Mouse (Mus musculus): ENCODE results near the gene Mpv17. TPM values are rescaled to one million over a fixed set of nuclear protein-coding genes. Genes with fewer than 3 reads are reported as not detected.

Mpv17 gene
- polyA plus RNA-seq, 1 experiment from 2014 or later = 162 TPM

DNA sequence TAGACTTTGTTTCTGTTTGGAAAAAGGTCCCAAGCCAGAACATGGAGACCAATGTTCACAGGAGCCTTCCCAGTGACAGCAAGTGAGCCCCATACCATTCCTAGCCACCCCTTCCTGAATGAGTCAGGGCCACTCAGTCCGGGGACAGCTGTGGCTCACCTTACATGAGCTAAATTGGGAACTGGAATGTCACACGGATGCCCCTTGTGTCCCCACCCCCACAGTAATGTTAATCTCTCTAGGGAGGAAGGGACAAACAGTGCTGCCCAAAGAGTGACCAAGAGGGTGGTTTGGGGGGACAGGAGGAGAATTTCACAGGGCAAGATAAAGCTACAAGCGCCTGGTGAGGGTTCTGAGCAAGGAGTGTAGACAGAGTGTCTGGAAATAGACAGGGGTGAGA lies 37.7 kb downstream of the Mpv17 start, which contains the start of gene Trim54:
Gene Trim54 (plus strand): TSS at position 359 of the 400 bp plus-strand sequence.
- H3K27me3 ChIP-seq = peaks cover 19% of the 10 kb centered on the region
- TF ChIP-seq CTCF (IDR thresholded peaks at IDR 0.05) = no peak
- in situ Hi-C loops (cut with MboI; ENCODE audit: low pct_unique_long_range_greater_than_20kb) = no loop called here
- ATAC-seq (no peak), DNase-seq (ENCODE audit: low read depth, low spot score) (no peak)
- POLR2A ChIA-PET = interaction anchor here (0.6 kb wide), 1 partner anchor 1877 kb away, joined by 3 read pairs; no protein-coding TSS in a partner anchor
- CTCF ChIA-PET = no interaction called here

DNA sequence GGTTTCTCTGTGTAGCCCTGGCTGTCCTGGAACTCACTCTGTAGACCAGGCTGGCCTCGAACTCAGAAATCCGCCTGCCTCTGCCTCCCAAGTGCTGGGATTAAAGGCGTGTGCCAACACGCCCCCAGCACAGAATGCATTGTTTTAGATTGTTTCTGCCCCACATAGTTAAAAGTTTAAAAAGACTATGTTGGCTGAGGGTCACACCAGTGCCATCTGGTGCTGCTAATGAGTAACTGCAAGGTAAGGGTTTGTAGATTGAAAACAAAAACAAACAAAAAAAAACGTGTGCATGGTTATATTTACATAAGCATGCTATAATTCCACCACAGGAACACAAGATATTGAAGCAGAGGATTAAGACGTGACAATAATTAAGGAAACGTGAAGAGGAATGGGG lies 43.3 kb downstream of the Mpv17 start:
- H3K27me3 ChIP-seq = peaks cover 10% of the 10 kb centered on the region
- in situ Hi-C loops (cut with MboI; ENCODE audit: low pct_unique_long_range_greater_than_20kb) = no loop called here
- CTCF ChIA-PET = interaction anchor here (1.8 kb wide), 1 partner anchor 13 kb away, joined by 5 read pairs; no protein-coding TSS in a partner anchor
- DNase-seq (ENCODE audit: low read depth, low spot score) (no peak), ATAC-seq (no peak)
- POLR2A ChIA-PET = no interaction called here
- peak; percentile 78 for TF ChIP-seq CTCF (IDR thresholded peaks at IDR 0.05)

DNA sequence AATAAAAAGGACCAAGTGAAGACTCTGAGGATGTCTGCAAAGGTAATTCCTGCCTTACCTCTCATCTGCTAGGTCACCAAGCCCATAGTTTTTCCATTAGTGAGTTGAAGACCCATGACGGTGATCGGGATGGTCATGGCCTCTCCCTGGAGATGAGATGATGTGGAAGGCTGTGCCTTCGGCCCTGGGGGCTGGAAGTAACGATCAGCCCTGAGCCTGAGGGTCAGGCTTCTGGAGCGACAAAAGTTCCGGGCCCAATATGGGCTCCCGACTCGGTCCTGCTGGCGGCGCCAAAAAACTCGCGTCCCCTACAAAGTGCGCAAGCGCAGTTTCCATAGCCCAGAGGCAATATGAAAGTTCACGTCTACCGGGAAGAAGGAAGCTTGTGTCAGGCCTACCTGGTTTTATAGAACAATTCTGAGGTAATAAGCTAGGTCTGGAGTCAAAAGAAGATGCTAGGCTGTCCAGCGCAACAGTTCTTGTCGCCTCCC lies 46.0 kb downstream of the Mpv17 start, which contains the start of gene Slc30a3:
Gene Slc30a3 (minus strand): TSS at position 238 of the 491 bp plus-strand sequence.
- CTCF ChIA-PET = no interaction called here
- DNase-seq (ENCODE audit: low read depth, low spot score) (no peak), ATAC-seq (no peak)
- peaks cover 21% of the 10 kb centered on the region for H3K27me3 ChIP-seq
- no peak for TF ChIP-seq CTCF (IDR thresholded peaks at IDR 0.05)
- in situ Hi-C loops (cut with MboI; ENCODE audit: low pct_unique_long_range_greater_than_20kb) = no loop called here
- POLR2A ChIA-PET = no interaction called here

DNA sequence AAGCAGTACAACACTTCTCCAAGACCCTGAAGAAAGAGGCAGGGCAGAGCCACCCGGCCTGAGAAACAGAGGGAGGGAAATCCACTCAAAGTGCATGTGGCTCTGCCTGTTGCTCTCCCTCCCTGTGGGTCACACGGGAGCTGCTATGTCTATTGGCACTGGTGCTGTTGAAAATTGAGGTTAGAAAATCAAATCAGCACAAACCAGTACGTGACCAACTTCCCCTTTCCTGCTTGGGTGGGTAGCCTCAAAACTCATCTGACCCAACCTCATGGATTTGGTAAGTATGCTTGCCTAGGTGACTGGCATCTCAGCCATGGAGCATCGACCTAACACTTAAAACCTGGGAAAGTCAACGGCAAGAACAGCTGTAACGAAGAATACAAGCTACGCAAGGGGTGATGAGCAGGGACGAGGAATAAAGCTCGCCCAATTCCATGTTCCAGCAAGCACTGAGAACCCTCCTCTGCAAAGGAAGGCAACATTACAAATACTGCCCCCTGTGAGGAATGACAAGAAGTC lies 48.2 kb downstream of the Mpv17 start, which contains the start of gene Dnajc5g:
Gene Dnajc5g (plus strand): TSS at position 472 of the 522 bp plus-strand sequence.
- TF ChIP-seq CTCF (IDR thresholded peaks at IDR 0.05) = no peak
- in situ Hi-C loops (cut with MboI; ENCODE audit: low pct_unique_long_range_greater_than_20kb) = no loop called here
- ATAC-seq (no peak), DNase-seq (ENCODE audit: low read depth, low spot score) (no peak)
- ChIA-PET CTCF (no interaction called here), POLR2A (no interaction called here)
- peaks cover 21% of the 10 kb centered on the region for H3K27me3 ChIP-seq

DNA sequence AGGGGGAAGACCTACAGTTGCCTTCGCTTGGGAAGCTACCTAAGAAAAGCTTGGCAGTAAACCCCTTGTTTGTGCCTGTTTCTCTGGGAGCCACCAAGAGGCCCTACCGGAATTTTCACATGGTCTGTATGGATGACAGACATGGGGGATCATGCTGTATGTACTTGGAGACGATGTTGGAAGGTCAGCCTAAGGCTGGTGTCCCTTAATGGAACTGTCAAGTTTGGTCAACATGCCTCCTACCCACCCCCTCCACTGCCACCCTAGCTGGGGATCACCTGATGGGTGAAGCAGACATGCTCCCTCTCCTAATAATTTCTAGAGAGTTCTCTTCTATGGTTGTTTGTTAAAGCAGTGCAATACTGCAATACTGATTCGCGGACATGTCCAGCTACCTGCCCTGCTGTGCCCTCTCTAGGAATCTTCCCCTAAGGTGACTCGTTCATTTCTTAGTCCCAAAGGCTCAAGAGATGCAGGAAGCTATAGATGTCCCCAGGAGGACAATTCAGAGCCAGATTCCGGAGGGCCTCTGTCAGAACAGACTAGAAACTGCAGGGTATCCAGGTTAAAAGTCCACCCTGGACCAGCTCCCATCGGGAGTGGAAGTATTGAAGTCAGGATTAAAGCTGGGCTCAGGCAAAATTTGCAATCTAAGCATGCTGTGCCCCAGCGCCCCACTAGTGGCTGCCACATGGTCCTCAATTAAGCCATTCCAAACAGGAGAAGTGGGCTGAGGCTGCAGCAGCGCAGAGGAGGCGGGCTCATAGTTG lies 58.2 kb downstream of the Mpv17 start:
- ATAC-seq (no peak), DNase-seq (ENCODE audit: low read depth, low spot score) (no peak)
- no peak for TF ChIP-seq CTCF (IDR thresholded peaks at IDR 0.05)
- ChIA-PET CTCF (interaction anchor here (0.9 to 1.5 kb wide), 2 partner anchors 16 to 48 kb away, joined by 3 to 4 read pairs; partner anchors contain the start of gene Atraid), POLR2A (no interaction called here)
- in situ Hi-C loops (cut with MboI; ENCODE audit: low pct_unique_long_range_greater_than_20kb) = no loop called here
- peaks cover 39% of the 10 kb centered on the region for H3K27me3 ChIP-seq

DNA sequence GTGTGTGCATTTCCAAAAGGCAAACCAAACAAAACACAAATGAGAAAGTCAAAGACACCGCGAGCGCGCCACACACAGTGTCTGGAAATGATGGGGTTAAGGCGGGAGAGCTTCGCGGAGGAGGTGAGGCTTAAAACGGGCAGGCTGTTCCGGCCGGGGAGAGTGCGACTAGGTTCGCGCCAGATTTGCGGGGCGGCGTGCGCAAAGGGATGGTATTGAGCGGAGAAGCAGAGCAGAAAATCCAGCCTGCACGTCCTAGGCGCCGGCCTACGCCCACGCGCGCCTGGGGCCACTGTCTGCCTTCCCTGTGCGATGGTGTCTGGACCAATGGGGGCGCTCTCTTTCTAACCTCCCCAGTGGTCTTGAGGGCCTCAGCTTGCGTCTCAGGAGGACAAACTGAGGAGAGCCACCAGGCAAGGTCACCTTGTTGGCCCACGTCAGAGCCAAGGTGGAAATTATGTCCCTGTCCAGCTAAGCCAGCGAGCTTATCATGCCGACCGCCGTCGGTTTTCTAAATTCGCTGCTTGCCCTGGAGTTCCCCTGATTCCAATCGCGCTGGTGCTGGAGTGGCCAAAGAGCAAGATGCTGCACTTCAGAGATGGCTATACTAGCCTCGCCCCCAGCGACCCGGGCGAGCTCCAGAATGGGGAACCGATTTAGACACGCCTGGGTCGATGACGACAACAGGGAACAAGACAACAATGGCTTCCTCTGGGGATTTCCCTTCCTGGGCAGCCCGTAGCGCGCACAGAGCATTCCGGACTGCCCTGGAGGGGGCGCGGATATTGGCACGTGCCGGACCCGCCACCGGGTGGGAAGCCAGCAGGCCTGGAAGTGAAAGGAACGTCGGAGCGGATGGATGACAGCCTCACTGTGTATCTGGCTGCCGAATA lies 59.0 kb downstream of the Mpv17 start:
- ChIA-PET POLR2A (no interaction called here), CTCF (interaction anchor here (0.9 to 1.5 kb wide), 2 partner anchors 17 to 47 kb away, joined by 3 to 4 read pairs; partner anchors contain the start of gene Atraid)
- no peak for TF ChIP-seq CTCF (IDR thresholded peaks at IDR 0.05)
- no peak for DNase-seq (ENCODE audit: low read depth, low spot score)
- in situ Hi-C loops (cut with MboI; ENCODE audit: low pct_unique_long_range_greater_than_20kb) = no loop called here
- peaks cover 39% of the 10 kb centered on the region for H3K27me3 ChIP-seq
- no peak for ATAC-seq

DNA sequence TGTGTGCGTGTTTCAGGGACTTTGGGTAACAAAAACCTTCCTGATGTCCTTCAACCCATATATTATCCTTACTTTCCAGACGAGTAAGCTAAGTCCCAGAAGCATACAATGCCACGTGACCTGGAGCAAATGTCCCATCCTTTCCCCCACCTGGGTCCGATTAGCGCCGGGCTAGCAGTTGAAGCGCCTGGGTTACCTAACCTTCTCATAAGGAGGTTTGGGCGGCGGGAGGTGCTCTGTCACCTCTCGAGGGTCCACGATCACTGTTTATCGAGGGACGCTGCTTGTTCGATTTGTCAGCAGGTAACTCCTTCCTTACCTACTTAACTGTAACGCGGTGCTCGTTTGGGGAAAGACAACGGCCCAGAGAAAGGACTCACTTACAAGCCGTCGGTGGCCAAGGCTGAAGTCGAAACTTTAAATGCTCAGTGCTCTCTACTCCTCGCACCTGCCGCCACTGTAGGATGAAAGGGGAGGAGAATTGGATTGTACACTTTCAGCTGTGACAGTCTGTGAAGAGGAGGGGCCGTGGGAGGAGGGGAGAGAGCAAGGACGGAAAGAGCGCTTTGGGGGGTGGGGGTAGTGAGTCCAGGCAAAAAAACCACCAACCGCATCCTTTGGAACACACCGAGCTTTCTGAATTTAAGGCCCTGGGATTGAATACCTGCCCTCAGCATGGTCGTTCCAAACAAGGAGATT lies 59.8 kb downstream of the Mpv17 start:
- no peak for TF ChIP-seq CTCF (IDR thresholded peaks at IDR 0.05)
- no peak for ATAC-seq
- peaks cover 39% of the 10 kb centered on the region for H3K27me3 ChIP-seq
- ChIA-PET POLR2A (no interaction called here), CTCF (interaction anchor here (1.5 kb wide), 1 partner anchor 18 kb away, joined by 4 read pairs; no protein-coding TSS in a partner anchor)
- in situ Hi-C loops (cut with MboI; ENCODE audit: low pct_unique_long_range_greater_than_20kb) = no loop called here
- DNase-seq (ENCODE audit: low read depth, low spot score) = no peak

DNA sequence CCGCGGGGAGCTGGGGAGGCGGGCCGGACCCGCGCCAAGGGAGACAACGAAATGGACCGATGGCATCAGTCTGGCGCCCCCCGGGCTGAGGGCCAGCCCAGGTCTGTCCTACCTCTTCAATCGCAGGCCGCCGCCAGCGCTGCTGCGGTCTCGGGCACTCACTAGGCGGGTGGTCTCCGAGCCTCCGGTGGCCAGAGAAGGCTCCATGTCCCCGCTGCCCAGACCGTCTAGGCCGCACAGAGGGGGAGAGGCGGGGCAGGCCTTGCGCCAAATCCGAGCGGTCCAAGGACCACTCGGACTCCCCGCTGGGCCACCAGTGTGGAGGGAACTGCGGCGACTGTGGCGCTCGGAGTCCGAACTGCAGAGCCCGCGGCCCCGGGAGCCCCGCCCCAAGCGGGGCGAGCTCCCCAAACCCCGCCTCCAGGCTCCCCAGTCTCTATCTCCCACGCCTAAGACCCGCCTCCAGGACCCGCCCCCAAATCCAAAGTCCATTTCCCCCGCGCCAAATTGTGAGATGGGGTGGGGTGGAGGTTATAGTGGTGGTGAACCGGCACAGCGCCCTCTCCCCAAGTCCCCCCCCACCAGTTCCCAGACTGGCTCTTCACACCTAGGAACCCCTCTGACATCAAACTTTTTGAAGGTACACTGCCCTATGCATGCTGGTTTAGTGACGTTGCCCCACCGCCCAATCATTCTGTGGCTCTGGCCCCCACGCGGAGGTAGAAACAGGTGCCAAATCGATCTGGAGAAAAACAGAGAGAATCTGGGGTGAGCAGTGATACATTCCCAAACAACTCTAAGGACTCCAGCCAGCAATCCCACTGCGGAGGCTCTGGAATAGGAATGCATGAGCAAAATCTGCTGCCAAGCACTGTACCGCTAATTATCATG lies 60.7 kb downstream of the Mpv17 start:
- in situ Hi-C loops (cut with MboI; ENCODE audit: low pct_unique_long_range_greater_than_20kb) = no loop called here
- no peak for TF ChIP-seq CTCF (IDR thresholded peaks at IDR 0.05)
- ChIA-PET CTCF (no interaction called here), POLR2A (no interaction called here)
- no peak for DNase-seq (ENCODE audit: low read depth, low spot score)
- H3K27me3 ChIP-seq = peaks cover 34% of the 10 kb centered on the region
- ATAC-seq = peak; percentile 22
